Mouse (Mus musculus): ENCODE data around the gene Hist1h2ad. TPM values are rescaled to one million over a fixed set of nuclear protein-coding genes. Genes with fewer than 3 reads are reported as not detected.

Hist1h2ad gene
- total and polyA plus RNA-seq, 3 experiments, result 13.2 to 744 TPM; not detected in 1

DNA sequence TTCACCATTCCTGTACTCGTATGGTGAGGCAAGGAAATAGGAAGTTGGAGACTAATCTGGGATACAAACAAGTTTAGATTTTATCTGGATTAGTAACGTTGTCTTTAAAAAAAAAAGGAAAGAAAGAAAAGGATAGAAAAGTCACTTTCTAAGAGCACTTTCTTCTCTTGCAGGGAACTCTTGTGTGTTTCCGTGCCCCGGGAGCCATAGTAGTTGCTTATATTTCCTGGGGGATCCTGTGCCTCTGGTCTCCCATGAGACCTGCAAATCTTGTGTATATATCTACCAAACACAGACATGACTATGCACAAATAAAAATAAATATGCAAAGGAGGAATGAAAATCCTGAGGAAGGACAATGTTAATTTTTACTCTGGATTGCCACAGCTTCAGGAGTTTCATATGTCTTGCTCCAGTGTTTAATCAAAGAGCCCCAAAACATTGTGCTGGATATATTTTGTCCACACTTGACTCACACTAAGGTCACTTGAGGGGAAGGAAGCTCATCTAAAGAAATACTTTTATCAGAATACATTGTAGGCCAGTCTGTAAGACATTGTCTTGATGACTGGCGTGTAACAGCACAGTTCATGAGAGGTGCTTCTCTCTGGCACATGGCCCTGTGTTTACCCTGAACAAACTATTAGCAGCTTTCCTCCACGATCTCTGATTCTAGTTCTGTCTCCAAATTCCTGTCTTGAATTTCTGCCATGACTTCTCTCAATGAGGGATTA is 2.9 kb downstream of the Hist1h2ad start:
- peak overlapping the region; percentile 19 to 69 (median 46) for H3K4me3 ChIP-seq (replicated peaks in 1 of 3; ENCODE audit: low read depth in 2 of 3, low read length in 2 of 3, poor library complexity in 1 of 3)

DNA sequence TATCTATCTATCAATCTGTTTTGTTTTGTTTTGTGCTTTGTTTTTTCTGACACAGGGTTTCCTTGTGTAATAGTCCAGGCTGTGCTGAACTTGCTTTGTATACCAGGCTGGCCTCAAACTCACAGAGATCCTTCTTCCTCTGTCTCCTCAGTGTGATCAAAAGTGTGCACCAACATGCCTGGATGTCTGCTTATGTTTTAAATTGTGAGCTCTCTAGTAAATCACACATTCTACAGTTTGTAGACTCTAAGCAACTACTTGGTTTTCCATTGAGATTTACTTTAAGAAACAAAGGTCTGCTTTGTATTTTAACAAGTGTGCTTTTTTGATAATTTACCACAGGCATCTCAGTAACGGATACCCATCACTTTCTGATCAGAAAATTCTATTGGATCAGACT is 3.7 kb downstream of the Hist1h2ad start:
- no peak for DNase-seq (ENCODE audit: extremely low read depth)
- H3K4me1 ChIP-seq (ENCODE audit: control insufficient read depth in 1 of 2, insufficient read depth in 2 of 2), result peaks cover 0 to 25% of the 10 kb centered on the region in 2 experiments; a peak in 2 of 4 replicates
- H3K9ac ChIP-seq (ENCODE audit: insufficient read depth, low read depth), result no peak overlapping the region
- no peak overlapping the region for H3K4me2 ChIP-seq (ENCODE audit: insufficient read depth, low read depth, poor library complexity, severe bottlenecking)
- dilution Hi-C loops (cut with MboI; ENCODE audit: extremely low pct_ligation_motif_present, extremely low pct_unique_long_range_greater_than_20kb, low sequenced_read_pairs) (no loop called here), in situ Hi-C loops (cut with MboI; ENCODE audit: low pct_ligation_motif_present, low pct_unique_long_range_greater_than_20kb, low sequenced_read_pairs) (no loop called here)
- no peaks in the 10 kb centered on the region for H3K36me3 ChIP-seq (replicated peaks in 1 of 2; ENCODE audit: control insufficient read depth in 1 of 2, insufficient read depth in 1 of 2, low read length in 1 of 2)
- no peak overlapping the region for H3K4me3 ChIP-seq (replicated peaks in 1 of 3; ENCODE audit: low read depth in 2 of 3, low read length in 2 of 3, poor library complexity in 1 of 3)
- H3K9me3 ChIP-seq (replicated peaks; ENCODE audit: low read length), result no peaks in the 10 kb centered on the region
- no peaks in the 10 kb centered on the region for H3K79me2 ChIP-seq (replicated peaks; ENCODE audit: control insufficient read depth, extremely low read depth, insufficient read depth, poor library complexity, severe bottlenecking)
- no peak overlapping the region for H3K27ac ChIP-seq (ENCODE audit: insufficient read depth, low read depth)
- no peak for TF ChIP-seq MAX (IDR thresholded peaks at IDR 0.05; ENCODE audit: low read length)
- no peak for TF ChIP-seq USF2 (conservative IDR thresholded peaks at IDR 0.05; ENCODE audit: low read depth, low read length)
- TF ChIP-seq ETS1 (conservative IDR thresholded peaks at IDR 0.05; ENCODE audit: low read depth, low read length), result no peak
- no peak for TF ChIP-seq CHD1 (IDR thresholded peaks at IDR 0.05; ENCODE audit: low read depth, low read length)
- no peak for TF ChIP-seq HCFC1 (IDR thresholded peaks at IDR 0.05; ENCODE audit: low read depth, low read length)
- no peak for TF ChIP-seq TCF12 (IDR thresholded peaks at IDR 0.05; ENCODE audit: low read depth, low read length)
- TF ChIP-seq POLR2A (IDR thresholded peaks at IDR 0.05; ENCODE audit: low read depth, low read length), result no peak
- TF ChIP-seq BHLHE40 (IDR thresholded peaks at IDR 0.05; ENCODE audit: low read depth, low read length), result no peak
- TF ChIP-seq MAZ (IDR thresholded peaks at IDR 0.05; ENCODE audit: low read depth, low read length), result no peak
- TF ChIP-seq POLR2AphosphoS2 (IDR thresholded peaks at IDR 0.05; ENCODE audit: low read depth, low read length), result no peak
- no peak for TF ChIP-seq MEF2A (IDR thresholded peaks at IDR 0.05; ENCODE audit: borderline replicate concordance, low read depth, low read length)
- no peaks in the 10 kb centered on the region for H3K27me3 ChIP-seq (replicated peaks)

More for the DNA sequence above, 2.9 kb downstream of the Hist1h2ad start:
- no peak for DNase-seq (ENCODE audit: extremely low read depth)
- TF ChIP-seq MEF2A (IDR thresholded peaks at IDR 0.05; ENCODE audit: borderline replicate concordance, low read depth, low read length), result no peak
- TF ChIP-seq CTCF (conservative IDR thresholded peaks at IDR 0.05 in 1 of 2, IDR thresholded peaks at IDR 0.05 in 1 of 2; ENCODE audit: low read depth in 2 of 2, low read length in 2 of 2), result no peak
- TF ChIP-seq ELF1 (IDR thresholded peaks at IDR 0.05; ENCODE audit: low read depth, low read length), result no peak
- Histone ChIP-seq H3K4me1 (ENCODE audit: control insufficient read depth in 1 of 2, insufficient read depth in 2 of 2) (peaks cover 0 to 23% of the 10 kb centered on the region in 2 experiments; a peak in 2 of 4 replicates), H3K27ac (ENCODE audit: insufficient read depth, low read depth) (peak overlapping the region; percentile 77), H3K9me3 (replicated peaks; ENCODE audit: low read length) (no peaks in the 10 kb centered on the region), H3K79me2 (replicated peaks; ENCODE audit: control insufficient read depth, extremely low read depth, insufficient read depth, poor library complexity, severe bottlenecking) (no peaks in the 10 kb centered on the region), H3K36me3 (replicated peaks in 1 of 2; ENCODE audit: control insufficient read depth in 1 of 2, insufficient read depth in 1 of 2, low read length in 1 of 2) (no peaks in the 10 kb centered on the region), H3K27me3 (replicated peaks) (no peaks in the 10 kb centered on the region), H3K4me2 (ENCODE audit: insufficient read depth, low read depth, poor library complexity, severe bottlenecking) (peak overlapping the region; percentile 58; the same call in 1 of the 2 replicates), H3K9ac (ENCODE audit: insufficient read depth, low read depth) (peak overlapping the region; percentile 88)
- in situ Hi-C loops (cut with MboI; ENCODE audit: low pct_ligation_motif_present, low pct_unique_long_range_greater_than_20kb, low sequenced_read_pairs), result no loop called here
- dilution Hi-C loops (cut with MboI; ENCODE audit: extremely low pct_ligation_motif_present, extremely low pct_unique_long_range_greater_than_20kb, low sequenced_read_pairs), result no loop called here

Data from CH12.LX (cell line).